Mouse (Mus musculus) CH12.LX (cell line): Measurements from ENCODE around the gene Icam5. TPM values are rescaled to one million over a fixed set of nuclear protein-coding genes. Genes with fewer than 3 reads are reported as not detected.

Experiments used
- DNase-seq: peaks from one replicate; pipeline ENCODE4 v3.0.0-alpha.2; 2013; ENCODE audit errors: extremely low read depth
- H3K27ac ChIP-seq: 2 replicates; pipeline ENCODE4 v1.5.1; 2012; ENCODE audit warnings: low read depth, mild to moderate bottlenecking, control low read depth, moderate library complexity; ENCODE audit not compliant: insufficient read depth
- H3K27me3 ChIP-seq: replicated peaks from 2 replicates; pipeline ENCODE3; 2012; ENCODE audit warnings: inconsistent platforms
- H3K36me3 ChIP-seq, 2 experiments: replicated peaks in 1 of 2; 2 replicates each; pipeline versions ENCODE3 to v1.6.1; 2012; ENCODE audit warnings: inconsistent platforms in 1 of 2, low read length in 1 of 2, mild to moderate bottlenecking in 1 of 2, mixed read lengths in 1 of 2, moderate library complexity in 1 of 2; ENCODE audit not compliant: control insufficient read depth in 1 of 2, insufficient read depth in 1 of 2
- H3K4me1 ChIP-seq, 2 experiments: 2 replicates each; pipeline ENCODE4 v1.6.1; 2012; ENCODE audit warnings: inconsistent platforms in 1 of 2, moderate library complexity in 1 of 2; ENCODE audit not compliant: insufficient read depth in 2 of 2, control insufficient read depth in 1 of 2
- H3K4me2 ChIP-seq: 2 replicates; pipeline ENCODE4 v1.6.1; 2012; ENCODE audit warnings: low read depth, mild to moderate bottlenecking, control low read depth; ENCODE audit not compliant: poor library complexity, insufficient read depth, severe bottlenecking
- H3K4me3 ChIP-seq, 3 experiments: fragments of 150-350 bp in 1 of 3; sonication (generic) in 1 of 3; replicated peaks in 1 of 3; 2 replicates each; pipeline versions ENCODE3 to v1.5.1; 2011 to 2012; ENCODE audit warnings: low read depth in 2 of 3, low read length in 2 of 3, mild to moderate bottlenecking in 2 of 3, moderate library complexity in 2 of 3, control low read depth in 1 of 3, improper control_type of control experiment in 1 of 3, inconsistent platforms in 1 of 3, mixed read lengths in 1 of 3; ENCODE audit not compliant: poor library complexity in 1 of 3
- H3K79me2 ChIP-seq: replicated peaks from 2 replicates; pipeline ENCODE4 v1.6.1; 2012; ENCODE audit warnings: mild to moderate bottlenecking, moderate library complexity; ENCODE audit not compliant: control insufficient read depth, poor library complexity, insufficient read depth, severe bottlenecking; ENCODE audit errors: extremely low read depth
- H3K9ac ChIP-seq: 2 replicates; pipeline ENCODE4 v1.6.1; 2012; ENCODE audit warnings: low read depth, mild to moderate bottlenecking, control low read depth, moderate library complexity; ENCODE audit not compliant: insufficient read depth
- H3K9me3 ChIP-seq: replicated peaks from 2 replicates; pipeline ENCODE3; 2012; ENCODE audit warnings: low read length, inconsistent platforms, mixed read lengths
- CHD2 ChIP-seq: IDR thresholded peaks from 2 replicates; pipeline ENCODE4 v1.6.1; 2011; ENCODE audit warnings: low read length, improper control_type of control experiment
- ELF1 ChIP-seq: IDR thresholded peaks from 2 replicates; pipeline ENCODE4 v1.6.1; 2014; ENCODE audit warnings: low read depth, mild to moderate bottlenecking, inconsistent platforms, low read length, improper control_type of control experiment
- ETS1 ChIP-seq: conservative IDR thresholded peaks from 2 replicates; pipeline ENCODE4 v1.6.1; 2012; ENCODE audit warnings: low read depth, mild to moderate bottlenecking, inconsistent platforms, low read length, improper control_type of control experiment, moderate library complexity
- GABPA ChIP-seq: IDR thresholded peaks from 2 replicates; pipeline ENCODE4 v1.6.1; 2012; ENCODE audit warnings: low read depth, low read length, improper control_type of control experiment, inconsistent platforms; ENCODE audit not compliant: insufficient replicate concordance
- HCFC1 ChIP-seq: IDR thresholded peaks from 2 replicates; pipeline ENCODE4 v1.6.1; 2012; ENCODE audit warnings: low read depth, mild to moderate bottlenecking, inconsistent platforms, low read length, improper control_type of control experiment
- JUND ChIP-seq: conservative IDR thresholded peaks from 2 replicates; pipeline ENCODE4 v1.6.1; 2011; ENCODE audit warnings: low read depth, low read length, improper control_type of control experiment
- MEF2A ChIP-seq: IDR thresholded peaks from 2 replicates; pipeline ENCODE4 v1.6.1; 2014; ENCODE audit warnings: low read depth, mild to moderate bottlenecking, inconsistent platforms, low read length, improper control_type of control experiment, borderline replicate concordance
- MXI1 ChIP-seq: IDR thresholded peaks from 2 replicates; pipeline ENCODE4 v1.6.1; 2011; ENCODE audit warnings: mild to moderate bottlenecking, low read depth, low read length, improper control_type of control experiment
- NELFE ChIP-seq: IDR thresholded peaks from 2 replicates; pipeline ENCODE4 v1.6.1; 2011; ENCODE audit warnings: low read depth, low read length, improper control_type of control experiment
- NRF1 ChIP-seq: IDR thresholded peaks from 2 replicates; pipeline ENCODE4 v1.6.1; 2014; ENCODE audit warnings: low read depth, mild to moderate bottlenecking, inconsistent platforms, low read length, improper control_type of control experiment, moderate library complexity
- POLR2AphosphoS2 ChIP-seq: IDR thresholded peaks from 2 replicates; pipeline ENCODE4 v1.6.1; 2011; ENCODE audit warnings: low read depth, low read length, improper control_type of control experiment
- RAD21 ChIP-seq: IDR thresholded peaks from 2 replicates; pipeline ENCODE4 v1.6.1; 2011; ENCODE audit warnings: low read depth, mild to moderate bottlenecking, low read length, improper control_type of control experiment, moderate library complexity
- SIN3A ChIP-seq: IDR thresholded peaks from 2 replicates; pipeline ENCODE4 v1.6.1; 2012; ENCODE audit warnings: low read length, improper control_type of control experiment, inconsistent platforms
- SMC3 ChIP-seq: IDR thresholded peaks from 2 replicates; pipeline ENCODE4 v1.6.1; 2011; ENCODE audit warnings: low read depth, low read length, improper control_type of control experiment
- TCF12 ChIP-seq: IDR thresholded peaks from 2 replicates; pipeline ENCODE4 v1.6.1; 2014; ENCODE audit warnings: low read depth, mild to moderate bottlenecking, inconsistent platforms, low read length, improper control_type of control experiment
- UBTF ChIP-seq: IDR thresholded peaks from 2 replicates; pipeline ENCODE4 v1.6.1; 2012; ENCODE audit warnings: low read depth, mild to moderate bottlenecking, inconsistent platforms, low read length, improper control_type of control experiment, moderate library complexity
- USF1 ChIP-seq: IDR thresholded peaks from 2 replicates; pipeline ENCODE4 v1.6.1; 2014; ENCODE audit warnings: low read depth, mild to moderate bottlenecking, inconsistent platforms, low read length, improper control_type of control experiment
- USF2 ChIP-seq: conservative IDR thresholded peaks from 2 replicates; pipeline ENCODE4 v1.6.1; 2011; ENCODE audit warnings: low read depth, low read length, improper control_type of control experiment
- ZC3H11A ChIP-seq: IDR thresholded peaks from 2 replicates; pipeline ENCODE4 v1.6.1; 2012; ENCODE audit warnings: low read depth, mild to moderate bottlenecking, inconsistent platforms, low read length, improper control_type of control experiment
- ZMIZ1 ChIP-seq: IDR thresholded peaks from 2 replicates; pipeline ENCODE4 v1.6.1; 2012; ENCODE audit warnings: low read depth, mild to moderate bottlenecking, inconsistent platforms, low read length, improper control_type of control experiment
- dilution Hi-C: fragments of 300-500 bp; cut with MboI; formaldehyde crosslinking; loops from 2 replicates; pipeline ENCODE4 v1.14.3; 2020; ENCODE audit warnings: low sequenced_read_pairs; ENCODE audit not compliant: extremely low pct_unique_long_range_greater_than_20kb, extremely low pct_ligation_motif_present
- in situ Hi-C: fragments of 300-500 bp; cut with MboI; formaldehyde crosslinking; loops from 3 replicates; pipeline ENCODE4 v1.14.3; 2019; ENCODE audit warnings: low sequenced_read_pairs, low pct_ligation_motif_present, low pct_unique_long_range_greater_than_20kb, mixed read lengths
- polyA plus RNA-seq: library from polyadenylated mRNA; unstranded; fragments of >175 nt; gene quantifications from 2 replicates; pipeline ENCODE4 v1.2.1, GENCODE M21; 2012; ENCODE audit warnings: low read depth; ENCODE audit not compliant: insufficient read length
- total RNA-seq, 2 experiments: library from RNA; depleted of rRNA; stranded (reverse); fragments of 300-350 nt in 1 of 2; fragments of >200 nt in 1 of 2; gene quantifications; 2 replicates each; pipeline ENCODE4 v1.2.3; 2012 to 2014

Icam5 gene
- total and polyA plus RNA-seq, 3 experiments, result 0.89 to 4.9 (median 1.6) TPM

DNA sequence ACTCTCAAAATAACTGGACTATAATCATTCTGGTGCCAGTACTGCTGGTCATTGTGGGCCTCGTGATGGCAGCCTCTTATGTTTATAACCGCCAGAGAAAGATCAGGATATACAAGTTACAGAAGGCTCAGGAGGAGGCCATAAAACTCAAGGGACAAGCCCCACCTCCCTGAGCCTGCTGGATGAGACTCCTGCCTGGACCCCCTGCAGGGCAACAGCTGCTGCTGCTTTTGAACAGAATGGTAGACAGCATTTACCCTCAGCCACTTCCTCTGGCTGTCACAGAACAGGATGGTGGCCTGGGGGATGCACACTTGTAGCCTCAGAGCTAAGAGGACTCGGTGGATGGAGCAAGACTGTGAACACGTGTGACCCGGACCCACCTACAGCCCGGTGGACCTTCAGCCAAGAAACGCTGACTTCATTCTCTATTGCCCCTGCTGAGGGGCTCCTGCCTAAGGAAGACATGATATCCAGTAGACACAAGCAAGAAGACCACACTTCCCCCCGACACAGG lies 4.0 kb upstream of the Icam5 start:
- no peaks in the 10 kb centered on the region for H3K9me3 ChIP-seq
- dilution Hi-C loops (no loop called here), in situ Hi-C loops (loop anchor here (5.0 kb wide), 1 partner anchor 44 kb away; the partner anchor contains the start of genes Fdx1l and Gm49373)
- no peak overlapping the region for H3K9ac ChIP-seq
- no peak for DNase-seq
- no peak overlapping the region for H3K27ac ChIP-seq
- no peak overlapping the region for H3K4me3 ChIP-seq
- H3K4me2 ChIP-seq, result no peak overlapping the region
- peak; percentile 23; the same call in 1 of the 2 replicates for TF ChIP-seq ZMIZ1
- TF ChIP-seq UBTF, result no peak
- TF ChIP-seq HCFC1, result no peak
- TF ChIP-seq, all 38 proteins: peak for 1
- Histone ChIP-seq H3K4me1 (peaks cover 9 to 47% of the 10 kb centered on the region in 2 experiments), H3K27me3 (no peaks in the 10 kb centered on the region), H3K79me2 (peaks cover 23% of the 10 kb centered on the region), H3K36me3 (peaks cover 44 to 56% of the 10 kb centered on the region in 2 experiments)

DNA sequence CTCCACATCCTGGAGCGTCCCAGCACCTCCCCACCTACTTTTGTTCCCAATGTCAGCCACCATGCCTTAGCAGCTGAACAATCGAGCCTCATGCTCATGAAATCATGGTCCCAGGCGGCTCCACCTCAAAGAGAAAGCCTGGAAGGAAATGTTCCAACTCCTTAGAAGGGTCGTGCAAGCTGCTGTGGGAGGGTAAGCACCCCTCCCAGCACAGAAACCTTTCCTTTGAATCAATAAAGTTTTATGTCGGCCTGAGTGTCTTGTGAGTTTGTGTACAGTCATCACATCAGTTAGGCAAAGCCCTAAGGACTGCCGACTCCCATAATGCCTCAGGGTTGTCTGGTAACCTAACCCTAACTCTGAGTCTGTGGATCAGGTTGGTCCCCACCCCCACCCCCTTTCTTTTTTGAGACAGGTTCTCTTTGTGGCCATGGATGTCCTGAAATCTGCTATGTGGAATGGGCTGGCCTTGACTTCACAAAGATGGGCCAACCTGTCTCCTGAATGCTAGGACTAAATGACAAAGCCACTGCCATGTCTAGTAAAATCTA lies 3.2 kb upstream of the Icam5 start:
- Histone ChIP-seq H3K4me2 (peak overlapping the region; percentile 87; the same call in 1 of the 2 replicates), H3K4me1 (peaks cover 9 to 49% of the 10 kb centered on the region in 2 experiments), H3K9me3 (no peaks in the 10 kb centered on the region), H3K4me3 (no peak overlapping the region), H3K79me2 (peaks cover 17% of the 10 kb centered on the region), H3K36me3 (peaks cover 42 to 52% of the 10 kb centered on the region in 2 experiments), H3K9ac (peak overlapping the region; percentile 5; the same call in 1 of the 2 replicates), H3K27me3 (no peaks in the 10 kb centered on the region), H3K27ac (no peak overlapping the region; the same call in none of the 2 replicates)
- DNase-seq, result no peak
- dilution Hi-C loops (no loop called here), in situ Hi-C loops (loop anchor here (5.0 kb wide), 1 partner anchor 44 kb away; the partner anchor contains the start of genes Fdx1l and Gm49373)
- TF ChIP-seq USF2, result no peak
- TF ChIP-seq NELFE, result no peak
- TF ChIP-seq GABPA, result no peak
- TF ChIP-seq JUND, result no peak
- no peak for TF ChIP-seq NRF1

DNA sequence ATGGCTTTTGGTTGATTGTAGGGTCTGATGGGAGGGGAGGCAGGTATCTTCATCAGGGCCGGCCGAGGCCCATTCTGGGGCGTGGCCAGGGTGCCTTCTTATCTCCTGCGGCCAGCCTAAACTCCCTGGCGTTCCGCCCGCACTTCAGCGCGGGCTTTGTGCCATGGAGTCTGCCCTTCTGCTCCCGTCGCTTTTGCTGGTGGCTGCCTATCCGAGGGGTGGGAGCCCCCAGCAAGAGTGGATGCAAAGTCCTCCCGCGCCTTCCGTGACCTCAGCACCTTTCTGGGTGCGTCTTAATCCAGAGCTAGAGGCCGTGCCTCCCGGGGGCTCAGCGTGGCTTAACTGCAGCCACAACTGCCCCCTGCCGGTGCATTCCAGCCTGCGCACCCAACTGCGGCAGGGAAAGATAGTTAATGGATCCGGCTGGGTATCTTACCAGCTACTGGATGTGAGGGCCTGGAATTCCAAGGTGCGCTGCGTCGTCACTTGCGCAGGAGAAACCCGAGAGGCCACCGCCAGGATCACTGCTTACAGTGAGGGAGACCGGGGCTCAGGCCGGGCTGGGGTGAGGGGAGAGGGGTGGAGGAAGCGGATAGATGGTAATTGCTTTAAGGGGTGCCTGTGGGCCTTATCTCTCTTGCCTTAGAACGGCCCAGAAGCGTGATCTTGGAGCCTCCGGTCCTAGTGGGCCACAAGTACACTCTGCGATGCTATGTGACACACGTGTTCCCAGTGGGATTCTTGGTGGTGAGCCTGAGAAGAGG lies 2.4 kb upstream of the Icam5 start, which contains the start of gene Icam4:
TSS of gene Icam4 (plus strand) at position 83 of the 764 bp plus-strand sequence.
- H3K27me3 ChIP-seq, result no peaks in the 10 kb centered on the region
- H3K4me3 ChIP-seq, result peak within 1 kb of the TSS; percentile 36 to 43 (median 40)
- H3K79me2 ChIP-seq, result peaks cover 8% of the 10 kb centered on the region
- H3K36me3 ChIP-seq, result peaks cover 42 to 45% of the 10 kb centered on the region in 2 experiments
- H3K27ac ChIP-seq, result peak within 1 kb of the TSS; percentile 81
- dilution Hi-C loops (no loop called here), in situ Hi-C loops (loop anchor here (5.0 kb wide), 2 partner anchors 43 to 98 kb away; partner anchors contain the start of genes Fdx1l and Gm49373)
- peak; percentile 80 for DNase-seq
- peak within 1 kb of the TSS; percentile 28; the same call in 1 of the 2 replicates for H3K9ac ChIP-seq
- H3K4me1 ChIP-seq, result peaks cover 13 to 55% of the 10 kb centered on the region in 2 experiments
- peak within 1 kb of the TSS; percentile 87 for H3K4me2 ChIP-seq
- H3K9me3 ChIP-seq, result no peaks in the 10 kb centered on the region
- no peak for TF ChIP-seq JUND
- peak; percentile 71 for TF ChIP-seq RAD21
- peak; percentile 88 for TF ChIP-seq SIN3A
- 0 out of 2 replicates have a peak, but pooled peaks have one; percentile 53 for TF ChIP-seq NRF1
- no peak for TF ChIP-seq CHD2
- TF ChIP-seq USF1, result no peak
- TF ChIP-seq SMC3, result peak; percentile 75
- peak; percentile 96 for TF ChIP-seq POLR2AphosphoS2
- peak; percentile 82 for TF ChIP-seq MXI1
- no peak for TF ChIP-seq ETS1
- peak; percentile 47 for TF ChIP-seq TCF12
- peak; percentile 36; the same call in 1 of the 2 replicates for TF ChIP-seq ELF1
- TF ChIP-seq ZC3H11A, result no peak; the same call in 1 of the 2 replicates
- peak; percentile 38; the same call in 1 of the 2 replicates for TF ChIP-seq NELFE
- no peak; the same call in 1 of the 2 replicates for TF ChIP-seq UBTF
- peak; percentile 61; the same call in 1 of the 2 replicates for TF ChIP-seq MEF2A
